ENCODE assay signal across 9 mouse cellular contexts in the genomic region with DNA sequence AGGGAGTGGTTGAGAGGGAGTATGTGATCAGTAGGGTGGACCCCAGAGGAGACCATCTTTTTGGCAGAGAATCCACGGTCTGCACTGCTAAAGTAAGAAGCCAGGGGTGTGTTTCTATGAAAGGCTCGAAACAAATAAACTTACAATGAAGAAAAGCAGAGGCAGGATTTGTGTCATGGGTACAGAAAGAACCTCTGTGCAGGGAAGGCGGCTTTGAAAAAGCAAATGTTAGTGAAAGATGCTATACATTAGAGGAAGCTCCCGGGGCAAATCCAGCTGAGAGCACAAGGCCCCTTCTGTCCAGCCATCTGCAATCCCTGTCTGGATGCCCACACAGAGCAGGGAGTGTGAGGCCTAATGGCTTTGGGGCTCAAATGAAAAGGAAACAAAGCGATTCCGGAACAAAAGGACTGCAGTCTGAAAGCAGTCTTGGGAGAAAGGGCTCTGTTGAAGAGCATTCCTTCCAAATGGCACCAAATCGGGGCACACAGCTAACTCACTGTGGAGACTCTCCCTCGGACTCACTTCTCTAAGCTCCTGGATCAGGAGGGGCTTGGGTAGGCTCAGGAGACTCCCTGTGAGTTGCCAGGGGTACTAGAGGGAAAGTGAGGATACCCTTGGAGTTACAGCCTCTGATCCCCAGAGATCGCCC.
DNase-seq lines count a peak whose midpoint lies in the region.
"Had no signal": no experiment of that assay in that cellular context is flagged by ENCODE, and none has a peak within 500 bp of the region (broad histone marks: within the 10 kb centered on the region; RNA-seq: fewer than 3 reads in every experiment).

No protein-coding gene starts in this region.

- peaks cover 39% of the 10 kb centered on the region for H3K4me1 ChIP-seq in forebrain, embryonic 10.5 days
- H3K4me1 ChIP-seq: liver, embryonic 15.5 days had no signal

- H3K36me3 ChIP-seq in forebrain, embryonic 10.5 days (replicated peaks) = no peaks in the 10 kb centered on the region
- H3K36me3 ChIP-seq: liver, embryonic 15.5 days had no signal

- no peaks in the 10 kb centered on the region for H3K27me3 ChIP-seq in forebrain, embryonic 10.5 days (ENCODE audit: poor library complexity, severe bottlenecking)
- H3K27me3 ChIP-seq: liver, embryonic 15.5 days had no signal

- DNase-seq in right cerebral cortex, adult 18-20 months = peak; percentile 3
- no peak for DNase-seq in right cerebral cortex, postnatal 4 days
- peak; percentile 61 for DNase-seq in forebrain, embryonic 10.5 days (ENCODE audit: extremely low spot score, low spot score)
- DNase-seq in left cerebral cortex, postnatal 4 days = peak; percentile 62
- DNase-seq in telencephalon, adult 2 months (ENCODE audit: low read depth, low spot score) = peak; percentile 67
- DNase-seq in urinary bladder, postnatal 4 days (ENCODE audit: low spot score in 2 of 2) = no peak
- no peak for DNase-seq in testis, postnatal 10 days (ENCODE audit: low spot score)
- DNase-seq in lung, postnatal 25 days (ENCODE audit: low spot score) = no peak

- 13% methylated on average over 9 of the region's 9 CpGs for WGBS in forebrain, embryonic 10.5 days

- peak overlapping the region; percentile 22; the same call in 1 of the 2 replicates for H3K4me3 ChIP-seq in forebrain, embryonic 10.5 days
- H3K4me3 ChIP-seq: liver, embryonic 15.5 days had no signal

- peaks cover 4% of the 10 kb centered on the region; the same call in 1 of the 2 replicates for H3K9me3 ChIP-seq in forebrain, embryonic 10.5 days
- H3K9me3 ChIP-seq: liver, embryonic 15.5 days had no signal

- H3K27ac ChIP-seq in forebrain, embryonic 10.5 days = peak overlapping the region; percentile 90
- H3K27ac ChIP-seq: liver, embryonic 15.5 days had no signal

- intact Hi-C loops in left cerebral cortex, postnatal 4 days (cut with DNase I) = no loop called here

Comparison
In these comparisons a context has a peak if more than half of its experiments do, and no peak if none do; other contexts are left out.
1. DNase-seq: peak in right cerebral cortex, adult 18-20 months (single experiment), forebrain, embryonic 10.5 days (single experiment), left cerebral cortex, postnatal 4 days (single experiment) and telencephalon, adult 2 months (single experiment); none in right cerebral cortex, postnatal 4 days (single experiment), urinary bladder, postnatal 4 days (0 of 2), testis, postnatal 10 days (single experiment) and lung, postnatal 25 days (single experiment).